Mouse (Mus musculus) small intestine, adult 2 months (tissue): ENCODE data around the gene Rgs8.

Source experiments
- CTCF ChIP-seq: fragments of 200-500 bp; IDR thresholded peaks from 2 replicates; pipeline ENCODE4 v1.5.1; 2012; ENCODE audit warnings: low read depth, mild to moderate bottlenecking, control low read depth, inconsistent platforms, low read length, moderate library complexity, mixed read lengths; ENCODE audit not compliant: insufficient replicate concordance, insufficient read length; ENCODE audit errors: extremely low read depth
- POLR2A ChIP-seq: fragments of 200-500 bp; IDR thresholded peaks from 2 replicates; pipeline ENCODE4 v1.6.1; 2012; ENCODE audit warnings: low read depth, mild to moderate bottlenecking, control low read depth, inconsistent platforms, low read length, moderate library complexity

- no peak for TF ChIP-seq POLR2A
- no peak for TF ChIP-seq CTCF
These were observed 17.8 kb upstream of the Rgs8 start for GRCm38 (mm10) chr1:153635056-153635455.
